Mouse (Mus musculus) urinary bladder, postnatal 4 days (tissue): ENCODE measurements around the gene Smg5.
"Not testable (repeated sequence)": the region's sequence is repeated elsewhere in the genome, so short reads cannot be mapped to it uniquely, and the experiment has no call there.

ENCODE experiments used
- DNase-seq, 2 experiments: peaks; one replicate each; pipeline ENCODE4 v3.0.0; 2021 to 2022; ENCODE audit warnings: low spot score in 2 of 2

The Smg5 gene

GRCm38 (mm10) chr3:88336058-88337013, at the start of gene Smg5, which contains the start of gene Tmem79:
TSS of gene Smg5 (plus strand) at chr3:88336260.
TSS of gene Tmem79 (minus strand) at chr3:88336148.
- peak; percentile 95 to 97 for DNase-seq

GRCm38 (mm10) chr3:88287110-88287509, 49.0 kb upstream of the Smg5 start, which contains the start of gene Gm38392:
TSS of gene Gm38392 (minus strand) at chr3:88287210.
- DNase-seq = no peak

DNA sequence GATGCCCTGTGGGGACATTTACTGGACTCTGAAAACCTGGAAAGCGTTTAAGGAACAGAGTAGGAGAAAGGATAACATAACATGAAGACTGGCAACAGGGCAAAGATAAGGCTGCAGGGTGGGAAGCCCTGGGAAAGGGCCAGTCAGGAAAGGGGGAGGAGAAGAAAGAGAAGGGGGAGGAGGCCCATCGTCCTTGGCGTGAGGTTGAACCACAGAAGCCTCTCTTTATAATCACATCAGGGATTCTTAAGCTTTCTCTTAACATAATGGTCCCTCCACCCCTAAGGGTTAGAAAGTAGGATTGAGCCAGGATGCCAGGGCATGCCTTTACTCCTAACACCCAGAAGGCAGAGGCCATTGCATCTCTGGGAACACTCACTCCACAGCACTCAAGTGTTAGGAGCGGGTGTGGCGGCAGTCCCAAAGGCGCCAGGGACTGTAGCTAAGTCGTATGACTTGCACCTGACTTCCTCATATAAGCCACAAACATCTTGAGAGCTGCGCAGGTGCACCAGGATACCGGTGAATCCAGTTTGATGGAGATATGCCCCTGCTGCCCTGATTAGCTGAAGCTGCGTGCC, 47.8 kb upstream of the Smg5 start:
- DNase-seq = not testable (repeated sequence)

- no peak for DNase-seq
Observed at GRCm38 (mm10) chr3:88291970-88292369, 44.1 kb upstream of the Smg5 start.

DNA sequence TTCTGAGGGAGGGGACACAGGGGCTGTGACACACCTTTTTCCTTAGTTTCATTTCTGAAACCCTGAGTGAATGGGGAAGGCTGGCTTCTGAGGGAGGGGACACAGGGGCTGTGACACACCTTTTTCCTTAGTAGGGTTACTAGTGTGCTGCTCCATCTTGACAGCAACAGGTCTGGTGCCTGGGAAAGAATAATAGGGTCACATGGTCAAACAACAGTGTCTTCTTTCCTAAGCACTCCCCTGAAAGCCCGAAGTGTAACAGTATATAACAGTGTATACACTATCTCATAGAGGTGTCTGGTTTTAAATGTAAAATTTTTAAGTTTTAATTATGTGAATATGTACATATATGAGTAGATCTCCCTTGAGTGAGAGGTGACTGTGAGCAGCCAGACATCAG, 40.8 kb upstream of the Smg5 start:
- not testable (repeated sequence) for DNase-seq

DNA sequence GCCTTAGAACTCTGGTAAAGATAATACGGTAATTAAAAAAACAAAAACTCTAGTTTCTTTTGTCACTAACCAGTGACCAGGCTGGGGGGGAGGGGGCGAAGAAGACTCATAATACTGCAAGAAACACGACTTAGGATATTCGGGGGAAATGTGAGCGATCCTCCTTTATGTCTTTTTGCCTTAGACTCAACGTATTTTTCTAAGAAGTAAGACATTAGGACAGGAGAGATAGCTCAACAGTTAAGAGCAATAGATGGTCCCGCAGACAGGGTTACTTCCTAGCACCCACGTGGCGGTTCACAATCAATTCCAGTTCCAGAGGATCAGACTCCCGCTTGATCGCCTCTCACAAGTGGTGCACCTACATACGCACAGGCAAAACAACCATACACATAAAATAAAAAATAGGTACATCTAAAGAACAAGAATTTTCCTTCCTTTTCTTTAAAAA, 39.9 kb upstream of the Smg5 start:
- DNase-seq = no peak

DNA sequence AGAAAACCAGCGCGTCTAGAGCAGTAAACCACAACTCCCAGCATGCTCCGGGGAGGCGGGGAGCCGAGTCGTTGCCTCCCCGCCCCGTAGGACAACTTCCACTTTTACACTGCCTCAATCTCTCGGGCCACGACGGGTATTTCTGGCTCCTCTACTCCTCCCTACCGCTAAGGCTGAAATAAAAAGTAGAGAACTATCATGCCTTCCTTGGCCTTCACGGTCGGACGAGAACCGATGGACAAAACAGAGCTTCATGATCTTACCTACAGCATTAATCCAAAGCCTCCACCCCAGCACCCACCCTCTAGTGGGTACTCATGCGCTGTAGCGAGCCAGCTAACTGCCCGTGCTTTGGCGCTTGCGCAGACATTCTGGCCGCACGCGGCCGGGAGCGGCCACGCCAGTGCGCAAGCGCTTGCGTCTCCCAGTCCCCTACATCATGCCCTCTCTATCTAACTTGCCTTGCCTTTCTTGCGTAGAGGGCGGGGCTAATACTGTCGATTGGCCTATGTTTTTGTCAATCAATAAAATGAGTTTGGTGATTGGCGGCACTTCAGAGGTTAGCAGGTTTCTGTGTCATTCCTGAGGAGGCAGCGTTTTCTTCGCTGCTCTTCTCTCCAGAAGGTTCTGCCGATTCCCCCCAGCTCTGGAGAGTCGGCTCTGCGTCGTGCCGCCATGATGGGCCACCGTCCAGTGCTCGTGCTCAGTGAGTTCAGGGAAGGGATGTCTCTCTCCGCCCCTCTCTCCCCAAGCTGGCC, 39.3 kb upstream of the Smg5 start, which contains the start of the genes Tsacc and Cct3:
Tsacc (minus strand) TSS at position 439 of the 758 bp plus-strand sequence.
Cct3 (plus strand) TSS at position 556 of the 758 bp plus-strand sequence.
- DNase-seq = peak; percentile 93 to 95

GRCm38 (mm10) chr3:88297321-88297851, 38.7 kb upstream of the Smg5 start:
- no peak for DNase-seq

DNA sequence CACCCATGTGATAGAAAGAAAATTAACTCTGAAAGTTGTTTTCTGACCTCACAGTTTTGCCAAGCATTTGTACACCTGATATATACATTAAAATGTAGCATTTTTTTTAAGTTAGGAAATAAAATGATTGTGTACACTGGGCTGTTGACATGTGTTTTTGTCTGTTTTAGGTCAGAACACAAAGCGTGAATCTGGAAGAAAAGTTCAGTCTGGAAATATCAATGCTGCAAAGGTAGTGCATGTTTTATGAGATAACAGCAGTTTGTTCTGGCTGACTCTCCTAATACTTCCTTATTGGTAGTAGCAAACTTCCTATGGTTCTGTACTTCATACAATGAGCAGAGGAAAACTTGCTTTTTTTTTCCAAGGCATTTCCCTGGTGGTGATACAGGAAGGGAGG, 36.9 kb upstream of the Smg5 start:
- DNase-seq = no peak

GRCm38 (mm10) chr3:88324951-88325405, 11.1 kb upstream of the Smg5 start, which contains the start of gene Glmp:
TSS of gene Glmp (plus strand) at chr3:88325023.
- DNase-seq = peak in 1 of 2 experiments; percentile 38

DNA sequence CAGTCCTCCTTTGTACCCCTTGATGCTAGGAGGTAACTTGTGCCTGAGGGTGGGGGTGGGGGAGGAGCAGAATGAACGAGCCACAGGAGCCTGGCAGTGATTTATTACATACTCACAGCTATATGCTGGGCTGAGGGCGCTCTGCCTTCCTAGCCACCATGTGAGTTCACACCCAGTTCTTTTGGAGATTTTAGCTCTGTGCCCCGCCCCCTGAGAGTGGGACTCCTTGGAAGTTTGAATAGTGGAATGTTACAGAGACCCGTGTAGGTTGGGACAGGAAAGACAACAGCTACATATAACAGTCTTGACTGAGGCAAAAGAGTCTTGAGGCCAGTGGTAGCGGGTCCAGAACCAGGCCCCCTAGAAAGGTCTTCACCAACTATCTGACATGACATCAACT, 7.1 kb upstream of the Smg5 start:
- no peak for DNase-seq

DNA sequence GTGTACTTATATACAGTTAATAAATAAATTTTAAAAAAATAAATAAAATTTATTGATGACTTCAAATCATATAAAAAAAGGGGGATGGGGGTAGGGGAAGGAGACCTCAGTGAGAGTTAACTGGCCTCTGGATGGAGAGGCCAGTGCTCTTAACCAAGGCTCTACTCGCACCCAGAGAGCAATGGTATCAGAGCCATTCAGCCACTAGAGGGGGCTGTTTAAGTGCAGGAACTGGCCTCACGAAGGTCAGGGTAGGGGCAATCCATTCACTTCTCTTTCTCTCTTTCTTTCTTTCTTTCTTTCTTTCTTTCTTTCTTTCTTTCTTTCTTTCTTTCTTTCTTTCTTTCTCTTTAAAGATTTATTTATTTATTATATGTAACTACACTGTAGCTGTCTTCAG, 4.8 kb upstream of the Smg5 start:
- DNase-seq = no peak

DNA sequence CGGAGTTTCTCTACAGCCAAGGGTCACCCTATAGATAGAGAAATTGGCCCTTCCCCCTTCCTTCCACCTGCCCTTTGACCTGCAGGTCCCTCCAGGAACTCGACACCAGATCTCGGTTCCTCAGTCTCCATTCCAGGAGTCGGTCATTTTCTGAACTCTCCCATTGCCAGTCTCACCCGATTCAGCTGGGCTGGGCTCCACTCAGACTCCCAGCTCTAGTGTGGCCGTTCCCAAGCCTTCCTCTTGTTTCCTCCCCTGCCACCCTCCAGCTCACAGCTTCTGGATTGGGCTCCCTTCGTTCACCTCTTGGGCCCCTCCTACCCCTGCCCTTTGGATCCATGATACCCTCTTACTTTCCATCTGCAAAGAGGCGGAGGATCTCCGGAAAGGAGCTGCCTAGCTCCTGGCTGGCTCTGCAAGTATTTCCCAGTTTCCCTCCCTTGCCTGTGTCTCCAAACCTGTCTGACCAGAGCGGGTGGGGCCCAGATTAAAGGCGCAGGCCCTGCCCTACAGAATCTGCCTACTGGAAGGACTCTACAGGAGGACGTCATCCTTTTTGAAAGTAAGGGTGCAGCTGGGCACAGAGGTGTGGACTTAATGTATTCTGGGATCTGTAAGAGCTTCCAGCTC, 1.9 kb upstream of the Smg5 start:
- DNase-seq = no peak

DNA sequence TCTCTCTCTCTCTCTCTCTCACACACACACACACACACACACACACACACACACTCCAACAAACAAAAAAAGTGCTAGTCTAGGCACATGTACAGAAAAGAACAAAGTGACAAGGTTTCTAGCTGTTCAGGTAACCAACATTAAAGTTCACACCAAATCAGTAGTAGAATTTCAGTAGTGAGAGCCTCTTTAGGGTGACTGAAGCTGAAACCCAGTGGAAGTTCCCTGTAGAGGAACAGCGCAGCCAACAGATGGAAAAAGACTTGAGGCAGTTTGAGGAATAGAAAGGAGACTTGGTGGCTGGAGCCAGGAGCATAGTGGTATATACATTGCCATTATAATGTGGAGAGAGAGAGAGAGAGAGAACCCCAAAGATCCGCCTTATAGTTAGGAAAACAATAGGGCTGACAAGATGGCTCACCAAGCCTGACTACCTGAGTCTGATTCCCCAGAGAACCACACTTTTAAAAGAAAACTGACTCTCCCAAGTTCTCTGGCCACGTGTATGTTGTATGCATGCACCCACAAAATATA, 1.1 kb upstream of the Smg5 start:
- DNase-seq = no peak

DNA sequence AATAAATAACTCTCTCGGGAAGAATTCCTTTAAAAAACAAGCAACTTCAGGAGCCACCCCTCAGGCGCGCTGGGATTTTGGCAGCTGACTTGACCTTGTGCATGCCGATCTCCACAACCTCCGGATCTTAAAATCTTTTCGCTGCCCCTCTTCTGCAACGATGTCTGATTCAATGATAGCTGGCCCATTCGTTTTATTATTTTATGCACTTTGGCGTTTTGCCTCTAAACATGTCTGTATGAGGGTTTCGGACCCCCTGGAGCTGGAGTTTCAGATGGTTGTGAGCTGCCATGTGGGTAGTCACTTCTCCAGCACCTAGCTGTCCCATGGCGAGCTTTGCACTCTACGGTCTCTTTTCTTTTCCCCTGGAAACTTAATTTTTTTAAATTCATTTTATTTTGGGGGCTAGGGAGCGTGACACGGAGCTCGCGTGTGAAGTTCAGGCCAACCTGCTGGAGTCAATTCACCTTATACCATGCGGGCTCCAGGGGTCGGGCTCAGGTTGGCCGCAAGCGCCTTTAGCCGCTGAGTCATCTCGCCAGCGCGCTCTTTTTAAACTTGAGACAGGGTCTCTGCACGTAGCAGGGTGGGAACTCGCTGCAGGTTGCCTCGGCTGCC, 515 bp upstream of the Smg5 start:
- DNase-seq = no peak

- no peak for DNase-seq
Observed at GRCm38 (mm10) chr3:88337367-88338020, 1.4 kb downstream of the Smg5 start.

- no peak for DNase-seq
Observed at GRCm38 (mm10) chr3:88338316-88338715, 2.3 kb downstream of the Smg5 start.

- no peak for DNase-seq
Observed at GRCm38 (mm10) chr3:88339006-88339405, 2.9 kb downstream of the Smg5 start.

- no peak for DNase-seq
Observed at GRCm38 (mm10) chr3:88350732-88351131, 14.7 kb downstream of the Smg5 start.

DNA sequence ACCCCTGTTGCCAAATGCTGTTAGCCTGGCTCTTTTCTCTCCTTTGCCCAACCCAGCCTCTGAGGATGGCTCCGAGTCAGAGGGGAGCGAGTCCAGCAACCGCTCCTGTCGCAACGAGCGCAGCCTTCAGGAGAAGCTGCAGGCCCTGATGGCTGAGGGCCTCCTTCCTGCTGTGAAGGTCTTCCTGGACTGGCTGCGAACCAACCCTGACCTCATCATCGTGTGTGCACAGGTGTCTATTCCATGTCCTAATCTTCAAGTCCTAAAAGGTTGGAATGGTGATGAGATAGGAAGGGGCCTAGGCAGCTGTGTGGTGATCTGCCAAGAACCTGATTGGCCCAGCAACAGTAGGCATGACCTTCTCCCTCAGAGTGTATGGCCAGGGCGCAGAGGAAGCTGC, 16.8 kb downstream of the Smg5 start:
- no peak for DNase-seq
